Mouse (Mus musculus): Measurements from ENCODE around the gene Hmx3. TPM values are rescaled to one million over a fixed set of nuclear protein-coding genes. Genes with fewer than 3 reads are reported as not detected.
A peak's percentile ranks its signal among the peaks of the same experiment; 100 is the strongest.

The Hmx3 gene
- polyA plus RNA-seq, 1 experiment, result not detected

DNA sequence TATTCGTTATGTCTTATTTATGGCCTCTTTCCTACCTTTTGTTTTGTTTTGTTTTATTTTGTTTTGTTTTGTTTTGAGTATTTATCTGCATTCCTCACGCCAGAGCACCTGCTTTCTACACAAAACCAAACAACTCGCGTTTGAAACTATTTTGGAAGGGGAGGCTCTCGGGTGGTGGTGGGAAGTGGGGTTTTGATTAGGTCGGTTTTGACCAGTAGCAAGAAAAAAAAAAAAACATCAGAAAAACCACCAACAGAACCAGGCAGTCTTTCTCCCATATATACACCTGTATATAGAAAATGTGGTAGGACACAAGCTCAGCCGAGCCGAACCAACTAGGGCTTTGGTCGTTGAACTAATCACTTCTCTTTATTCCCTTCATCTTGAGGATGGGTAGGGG lies 13.4 kb downstream of the Hmx3 start:
- H3K4me1 ChIP-seq (ENCODE audit: control insufficient read depth, insufficient read depth, low read length), result no peaks in the 10 kb centered on the region; the same call in none of the 2 replicates
- H3K27ac ChIP-seq (ENCODE audit: insufficient read depth, low read length), result no peak overlapping the region
- H3K4me3 ChIP-seq (ENCODE audit: insufficient read depth, low read length), result no peak overlapping the region
- no peak for TF ChIP-seq POLR2A (IDR thresholded peaks at IDR 0.05; ENCODE audit: low read depth, low read length)
- no peak for TF ChIP-seq CTCF (IDR thresholded peaks at IDR 0.05; ENCODE audit: borderline replicate concordance, insufficient read depth, low read length)

DNA sequence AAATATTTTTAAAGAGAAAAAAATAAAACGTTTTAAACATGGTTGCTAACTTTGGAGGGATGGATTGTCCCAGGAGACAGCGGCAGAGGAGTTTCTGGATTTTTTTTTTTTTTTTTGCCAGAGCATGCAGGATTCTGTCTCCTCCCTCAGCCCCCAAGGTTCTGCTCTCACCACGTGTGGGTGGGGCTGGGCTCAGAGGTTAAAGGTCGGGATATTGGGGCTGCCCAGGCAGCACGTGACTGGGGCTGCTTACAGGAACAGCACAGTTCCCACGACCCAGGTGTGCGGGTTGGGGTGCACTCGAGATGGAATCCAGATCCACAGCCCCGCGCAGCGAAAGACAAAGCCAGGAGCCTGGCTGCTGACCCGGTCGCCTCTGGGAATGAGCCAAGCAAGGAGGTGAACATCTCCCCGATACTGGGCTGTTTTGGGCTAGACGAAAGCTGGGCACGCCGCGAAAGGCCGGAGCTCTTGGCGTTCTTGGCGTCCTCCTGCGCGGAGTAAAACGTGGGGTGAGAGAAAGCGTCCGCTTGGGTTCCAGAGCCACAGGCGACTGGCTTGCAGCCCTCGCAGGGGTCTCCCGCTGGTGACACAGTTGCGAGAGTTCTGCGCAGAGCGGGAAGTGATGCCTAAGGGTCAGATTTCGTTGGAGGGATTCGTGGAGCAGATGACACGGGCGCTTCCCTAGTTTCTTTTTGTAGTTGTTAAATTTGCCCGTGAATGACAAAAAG lies 14.0 kb downstream of the Hmx3 start:
- Histone ChIP-seq H3K4me3 (ENCODE audit: insufficient read depth, low read length) (no peak overlapping the region), H3K4me1 (ENCODE audit: control insufficient read depth, insufficient read depth, low read length) (no peaks in the 10 kb centered on the region; the same call in none of the 2 replicates), H3K27ac (ENCODE audit: insufficient read depth, low read length) (no peak overlapping the region)
- no peak for TF ChIP-seq POLR2A (IDR thresholded peaks at IDR 0.05; ENCODE audit: low read depth, low read length)

DNA sequence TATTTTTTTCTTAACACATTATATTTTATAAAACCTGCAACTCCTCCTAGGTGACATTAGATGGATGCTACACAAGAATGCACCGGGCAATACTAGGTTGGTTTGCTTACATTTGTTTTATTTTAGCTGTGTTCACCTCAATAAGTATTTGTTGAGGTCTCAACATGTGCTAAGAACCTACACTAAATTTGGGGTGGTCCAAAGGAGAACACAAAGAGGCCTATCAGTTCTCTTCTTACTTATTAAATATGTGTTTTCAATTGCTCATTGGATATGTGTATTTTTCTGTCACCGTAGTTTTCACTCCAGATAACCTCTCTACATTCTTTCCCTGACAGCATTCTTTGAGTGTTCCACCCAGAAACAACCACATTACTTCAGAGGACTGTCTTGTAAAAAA lies 15.1 kb downstream of the Hmx3 start:
- Histone ChIP-seq H3K4me3 (ENCODE audit: insufficient read depth, low read length) (no peak overlapping the region), H3K4me1 (ENCODE audit: control insufficient read depth, insufficient read depth, low read length) (peaks cover 3% of the 10 kb centered on the region), H3K27ac (ENCODE audit: insufficient read depth, low read length) (no peak overlapping the region)
- no peak for TF ChIP-seq POLR2A (IDR thresholded peaks at IDR 0.05; ENCODE audit: low read depth, low read length)
- no peak for TF ChIP-seq CTCF (IDR thresholded peaks at IDR 0.05; ENCODE audit: borderline replicate concordance, insufficient read depth, low read length)

DNA sequence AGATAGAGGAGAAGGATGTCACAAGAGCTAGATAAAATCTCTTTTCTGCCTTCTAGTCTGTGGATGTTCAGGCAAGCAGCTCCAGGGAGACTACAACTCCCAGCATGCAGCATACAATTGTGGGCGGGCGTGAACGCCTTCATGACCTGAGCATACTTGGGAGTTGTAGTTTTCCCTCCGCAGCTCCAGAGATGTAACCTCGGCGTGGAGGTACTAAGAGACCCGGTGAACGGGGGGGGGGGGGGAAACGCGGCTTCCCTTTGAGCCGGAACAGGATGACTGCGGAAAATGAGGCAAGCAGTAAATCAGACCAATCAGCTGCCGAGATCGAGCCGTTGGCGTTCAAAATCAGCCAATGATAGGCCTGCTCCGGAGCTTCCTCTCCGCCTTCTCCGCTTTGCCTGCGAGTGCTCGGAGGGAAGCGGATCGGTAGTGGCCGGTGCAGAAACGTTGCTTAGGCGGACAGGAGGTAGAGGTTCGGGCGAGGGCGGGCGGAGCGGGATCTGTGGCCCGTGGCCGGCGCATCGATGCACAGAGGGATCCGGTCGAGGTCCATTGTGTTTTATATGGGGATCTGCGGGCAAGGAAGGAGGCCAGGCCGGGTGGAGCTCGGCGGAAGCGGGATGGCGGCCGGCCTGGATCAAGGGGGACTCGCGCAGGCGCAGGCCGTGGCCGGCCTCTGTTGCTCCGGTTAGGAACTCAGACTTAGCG lies 17.5 kb downstream of the Hmx3 start, which contains the start of gene Bub3:
TSS of gene Bub3 (plus strand) at position 237 of the 711 bp plus-strand sequence.
- peak within 1 kb of the TSS; percentile 75 for H3K27ac ChIP-seq (ENCODE audit: insufficient read depth, low read length)
- peaks cover 7% of the 10 kb centered on the region for H3K4me1 ChIP-seq (ENCODE audit: control insufficient read depth, insufficient read depth, low read length)
- TF ChIP-seq POLR2A (IDR thresholded peaks at IDR 0.05; ENCODE audit: low read depth, low read length), result peak; percentile 95
- no peak for TF ChIP-seq CTCF (IDR thresholded peaks at IDR 0.05; ENCODE audit: borderline replicate concordance, insufficient read depth, low read length)
- H3K4me3 ChIP-seq (ENCODE audit: insufficient read depth, low read length), result peak within 1 kb of the TSS; percentile 86

DNA sequence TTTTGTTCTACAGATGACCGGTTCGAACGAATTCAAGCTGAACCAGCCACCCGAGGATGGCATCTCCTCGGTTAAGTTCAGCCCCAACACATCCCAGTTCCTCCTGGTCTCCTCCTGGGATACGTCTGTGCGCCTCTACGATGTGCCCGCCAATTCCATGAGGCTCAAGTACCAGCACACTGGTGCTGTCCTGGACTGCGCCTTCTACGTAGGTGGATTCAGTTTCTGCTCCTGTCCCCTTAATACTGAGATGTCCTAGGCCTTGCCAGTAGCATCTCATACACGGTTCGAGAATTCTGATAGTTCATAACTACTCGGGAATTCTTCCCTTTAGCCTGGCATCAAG lies 18.0 kb downstream of the Hmx3 start:
- peak overlapping the region; percentile 75 for H3K27ac ChIP-seq (ENCODE audit: insufficient read depth, low read length)
- no peak for TF ChIP-seq CTCF (IDR thresholded peaks at IDR 0.05; ENCODE audit: borderline replicate concordance, insufficient read depth, low read length)
- no peak for TF ChIP-seq POLR2A (IDR thresholded peaks at IDR 0.05; ENCODE audit: low read depth, low read length)
- peak overlapping the region; percentile 86 for H3K4me3 ChIP-seq (ENCODE audit: insufficient read depth, low read length)
- peaks cover 7% of the 10 kb centered on the region for H3K4me1 ChIP-seq (ENCODE audit: control insufficient read depth, insufficient read depth, low read length)

DNA sequence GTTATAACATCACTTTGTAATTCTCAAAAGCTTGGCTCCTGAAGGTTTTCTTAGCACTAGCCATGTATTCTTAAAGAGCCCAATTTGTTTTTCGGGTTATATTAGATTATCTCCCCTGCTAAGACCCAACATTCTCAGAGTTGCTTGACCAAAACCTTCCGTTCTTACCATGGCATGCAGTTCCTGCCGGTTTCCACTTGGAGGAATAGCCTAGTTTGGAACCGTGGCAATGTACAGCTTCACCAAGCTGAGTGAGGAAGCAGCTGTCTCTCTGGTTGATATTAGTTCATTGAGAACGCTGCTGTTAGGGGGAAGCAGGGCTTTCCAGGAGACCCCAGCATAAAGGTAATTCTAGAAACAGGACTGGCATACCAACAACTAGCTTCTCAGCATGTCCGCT lies 32.6 kb downstream of the Hmx3 start:
- Histone ChIP-seq H3K4me3 (ENCODE audit: insufficient read depth, low read length) (no peak overlapping the region), H3K4me1 (ENCODE audit: control insufficient read depth, insufficient read depth, low read length) (no peaks in the 10 kb centered on the region), H3K27ac (ENCODE audit: insufficient read depth, low read length) (no peak overlapping the region)
- TF ChIP-seq CTCF (IDR thresholded peaks at IDR 0.05; ENCODE audit: borderline replicate concordance, insufficient read depth, low read length) (no peak), POLR2A (IDR thresholded peaks at IDR 0.05; ENCODE audit: low read depth, low read length) (no peak)

DNA sequence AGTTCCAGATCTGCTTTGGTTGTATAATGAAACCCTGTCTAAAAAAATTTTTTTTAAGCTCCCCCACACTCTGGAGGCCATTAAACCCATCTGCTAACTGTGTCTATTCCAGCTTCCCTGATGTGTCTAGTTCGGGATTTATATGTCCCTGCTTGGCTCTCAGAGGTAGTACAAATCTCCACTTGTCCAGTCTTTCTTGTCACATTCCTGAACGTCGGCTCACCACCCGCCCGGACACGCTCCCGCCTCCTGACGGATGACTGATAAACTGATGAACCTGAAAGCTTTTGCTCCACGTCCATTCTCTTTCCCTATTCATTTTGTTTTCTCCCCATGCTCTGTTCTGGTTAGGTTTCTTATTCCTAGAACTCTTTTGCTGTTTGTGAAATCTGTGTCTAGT lies 39.5 kb downstream of the Hmx3 start:
- no peaks in the 10 kb centered on the region; the same call in 1 of the 2 replicates for H3K4me1 ChIP-seq (ENCODE audit: control insufficient read depth, insufficient read depth, low read length)
- TF ChIP-seq CTCF (IDR thresholded peaks at IDR 0.05; ENCODE audit: borderline replicate concordance, insufficient read depth, low read length) (no peak), POLR2A (IDR thresholded peaks at IDR 0.05; ENCODE audit: low read depth, low read length) (no peak)
- H3K4me3 ChIP-seq (ENCODE audit: insufficient read depth, low read length), result no peak overlapping the region
- no peak overlapping the region for H3K27ac ChIP-seq (ENCODE audit: insufficient read depth, low read length)

DNA sequence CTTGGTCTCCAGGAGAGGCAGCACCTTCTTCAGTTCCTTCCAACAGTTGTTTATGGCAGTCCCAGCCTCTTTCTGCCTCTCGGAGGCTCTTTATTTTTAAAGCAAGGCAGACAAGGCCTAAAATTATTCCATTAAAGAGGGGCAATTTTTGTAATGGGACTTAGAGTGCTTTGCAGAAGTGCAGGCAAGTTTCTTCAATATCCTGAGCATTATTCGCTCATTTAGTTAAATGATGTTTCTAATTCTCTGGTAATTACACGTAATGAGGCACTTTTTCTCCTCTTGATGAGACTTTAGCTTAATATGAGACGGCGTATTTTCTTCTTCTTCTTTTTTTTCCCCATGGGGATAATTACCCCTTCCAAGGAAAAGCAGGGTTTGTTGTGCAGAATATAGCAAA lies 42.9 kb downstream of the Hmx3 start:
- Histone ChIP-seq H3K27ac (ENCODE audit: insufficient read depth, low read length) (no peak overlapping the region), H3K4me3 (ENCODE audit: insufficient read depth, low read length) (no peak overlapping the region), H3K4me1 (ENCODE audit: control insufficient read depth, insufficient read depth, low read length) (no peaks in the 10 kb centered on the region; the same call in 1 of the 2 replicates)
- TF ChIP-seq CTCF (IDR thresholded peaks at IDR 0.05; ENCODE audit: borderline replicate concordance, insufficient read depth, low read length), result no peak
- TF ChIP-seq POLR2A (IDR thresholded peaks at IDR 0.05; ENCODE audit: low read depth, low read length), result no peak

Other genes with a start within 250 kb of the Hmx3 start
- gene Cuzd1, start 220.6 kb upstream of the Hmx3 start, polyA plus RNA-seq (2011; ENCODE audit: insufficient read length, low read depth, missing spikeins), result not detected in 2 replicates
- gene Fam24b, start 213.4 kb upstream of the Hmx3 start, polyA plus RNA-seq (2011; ENCODE audit: insufficient read length, low read depth, missing spikeins), result not detected in 2 replicates
- gene Fam24a, start 209.0 kb upstream of the Hmx3 start, polyA plus RNA-seq (2011; ENCODE audit: insufficient read length, low read depth, missing spikeins), result not detected in 2 replicates
- gene 2310057M21Rik, start 180.1 kb upstream of the Hmx3 start, polyA plus RNA-seq (2011; ENCODE audit: insufficient read length, low read depth, missing spikeins), result 20.2 and 21.2 TPM in 2 replicates
- 41.4 and 44.2 TPM in 2 replicates for gene Pstk, start 171.7 kb upstream of the Hmx3 start, polyA plus RNA-seq (2011; ENCODE audit: insufficient read length, low read depth, missing spikeins)
- gene Ikzf5, start 132.3 kb upstream of the Hmx3 start, polyA plus RNA-seq (2011; ENCODE audit: insufficient read length, low read depth, missing spikeins), result 29.7 and 30.7 TPM in 2 replicates
- gene Acadsb, start 132.3 kb upstream of the Hmx3 start, polyA plus RNA-seq (2011; ENCODE audit: insufficient read length, low read depth, missing spikeins), result 105 and 109 TPM in 2 replicates
- not detected in 2 replicates for gene Hmx2, start 5.9 kb downstream of the Hmx3 start, polyA plus RNA-seq (2011; ENCODE audit: insufficient read length, low read depth, missing spikeins)
- 89.7 and 99.4 TPM in 2 replicates for gene Bub3, start 17.4 kb downstream of the Hmx3 start, polyA plus RNA-seq (2011; ENCODE audit: insufficient read length, low read depth, missing spikeins)